Mouse (Mus musculus) brown adipose tissue, adult 24 weeks (tissue): Measurements from ENCODE around the gene Gm10663. TPM values are rescaled to one million over a fixed set of nuclear protein-coding genes. Genes with fewer than 3 reads are reported as not detected.

Experiments
- H3K27ac ChIP-seq: fragments of 200-500 bp; replicated peaks from 2 replicates; pipeline ENCODE4 v1.5.1; 2012; ENCODE audit warnings: low read depth, mild to moderate bottlenecking, low read length
- H3K4me1 ChIP-seq: fragments of 200-500 bp; 2 replicates; pipeline ENCODE4 v1.6.1; 2012; ENCODE audit warnings: low read length, mixed read lengths; ENCODE audit not compliant: control insufficient read depth, insufficient read depth, insufficient read length
- H3K4me3 ChIP-seq: fragments of 200-500 bp; 2 replicates; pipeline ENCODE4 v1.5.1; 2012; ENCODE audit warnings: low read depth, mild to moderate bottlenecking, low read length, moderate library complexity; ENCODE audit not compliant: insufficient read depth
- polyA plus RNA-seq: library from polyadenylated mRNA; stranded (reverse); fragments of >200 nt; gene quantifications from 2 replicates; pipeline ENCODE4 v1.2.4, GENCODE M21; 2012; ENCODE audit not compliant: missing spikeins, insufficient read depth, insufficient read length

The Gm10663 gene
- not detected in 2 replicates for polyA plus RNA-seq

DNA sequence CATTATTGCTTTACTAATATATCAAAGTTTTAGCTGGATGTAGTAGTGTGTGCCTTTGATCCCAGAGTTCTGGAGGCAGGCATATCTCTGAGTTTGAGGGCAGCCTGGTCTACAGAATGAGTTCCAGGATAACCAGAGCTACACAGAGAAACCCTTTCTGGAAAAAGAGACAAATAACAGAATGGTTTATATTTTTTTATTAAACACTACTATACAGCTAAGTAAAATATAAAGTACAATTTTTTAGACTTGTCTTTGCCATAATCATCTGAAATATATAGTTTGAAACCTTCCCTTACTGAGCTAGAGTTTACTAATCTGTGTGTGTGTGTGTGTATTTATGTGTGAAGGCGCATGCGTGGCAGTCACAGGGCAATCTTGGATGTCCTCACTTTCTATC, at the start of gene Gm10663:
Gene Gm10663, plus strand, starts transcription at position 301 of the 400 bp plus-strand sequence.
- Histone ChIP-seq H3K4me3 (no peak within 1 kb of the TSS), H3K4me1 (no peaks in the 10 kb centered on the region), H3K27ac (no peak within 1 kb of the TSS)

DNA sequence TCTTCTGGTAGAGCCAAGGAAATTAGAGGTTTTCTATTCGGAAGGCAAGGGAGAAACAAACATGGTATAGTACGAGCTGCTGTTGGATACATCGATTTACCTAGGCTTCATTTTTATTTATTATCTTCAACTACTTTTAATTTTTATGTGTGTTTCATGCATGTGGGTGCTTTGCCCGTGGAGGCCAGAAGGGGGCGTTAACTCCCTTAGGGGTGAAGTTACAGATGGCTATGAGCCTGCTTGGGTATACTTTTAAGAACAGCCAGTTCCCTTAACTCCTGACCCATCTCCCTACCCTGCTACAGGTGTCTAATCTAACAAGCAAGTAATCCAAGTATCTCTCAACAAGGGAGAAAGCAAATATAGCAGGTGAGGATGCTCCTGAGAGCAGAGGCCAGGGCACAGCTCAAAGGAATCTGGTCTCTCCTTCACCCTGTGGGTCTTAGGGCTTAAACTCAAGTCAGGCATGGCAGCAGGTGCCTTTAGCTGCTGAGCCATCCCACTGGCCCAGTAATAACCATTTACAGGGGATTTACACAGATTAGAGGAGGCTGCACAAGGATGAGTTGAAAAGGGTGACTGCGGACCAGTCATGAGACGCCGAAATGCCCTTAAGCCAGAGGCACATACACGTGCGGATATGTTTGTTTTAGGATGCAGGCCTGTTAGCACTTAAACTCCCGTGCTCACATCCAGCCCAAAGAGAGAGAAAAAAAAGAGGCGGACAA, 45.7 kb upstream of the Gm10663 start:
- Histone ChIP-seq H3K27ac (no peak overlapping the region), H3K4me3 (no peak overlapping the region), H3K4me1 (no peaks in the 10 kb centered on the region)

DNA sequence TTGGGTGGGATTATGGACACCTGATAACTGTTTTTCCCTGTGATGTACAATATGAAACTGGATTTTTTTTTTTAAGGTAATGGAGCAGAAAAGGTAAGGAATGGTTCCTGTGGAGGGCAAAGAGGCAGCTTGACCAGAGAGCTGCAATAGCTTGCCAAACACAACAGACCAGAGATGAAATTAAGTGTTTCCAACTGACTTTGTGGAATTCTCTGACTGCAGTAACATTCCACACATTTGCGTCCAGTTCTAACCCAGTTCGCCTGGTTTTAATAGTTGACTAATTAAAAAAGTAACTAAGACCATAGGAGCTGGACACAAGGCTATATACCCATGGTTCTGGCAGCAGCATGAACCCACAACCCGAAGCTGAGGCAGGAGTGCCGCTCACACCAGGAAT, 45.1 kb upstream of the Gm10663 start:
- Histone ChIP-seq H3K4me3 (no peak overlapping the region), H3K27ac (no peak overlapping the region), H3K4me1 (no peaks in the 10 kb centered on the region)

DNA sequence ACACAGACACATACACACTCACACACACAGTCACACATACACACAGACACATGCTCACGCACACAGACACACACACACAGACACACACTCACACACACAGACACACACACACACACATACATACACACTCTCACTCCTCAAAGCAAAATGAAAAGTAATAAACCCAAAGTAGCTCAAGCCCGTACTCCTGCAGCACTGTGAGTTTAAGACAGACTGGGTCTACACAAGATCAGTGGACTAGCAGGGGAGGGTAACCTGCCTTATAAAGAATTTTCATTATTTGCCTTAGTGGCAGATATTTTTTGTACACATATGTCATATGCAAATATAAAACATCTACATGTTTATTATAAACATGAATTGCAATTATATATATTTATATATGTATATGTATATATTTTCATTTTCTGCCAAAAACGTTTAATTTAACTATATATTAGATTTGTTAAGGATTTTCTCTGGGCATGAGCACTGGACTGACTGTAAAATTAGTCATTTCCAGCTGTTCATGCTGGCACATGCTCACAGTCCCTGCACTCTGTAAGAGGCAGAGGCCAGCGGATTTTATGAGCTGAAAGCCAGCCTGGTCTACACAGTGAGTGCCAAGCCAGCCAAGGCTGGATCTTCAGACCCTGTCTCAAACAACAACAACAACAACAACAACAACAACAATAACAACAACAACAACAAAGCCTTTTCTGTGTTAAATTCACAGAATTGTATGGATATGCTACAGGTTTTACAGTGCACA, 43.9 kb upstream of the Gm10663 start:
- no peak overlapping the region for H3K4me3 ChIP-seq
- H3K27ac ChIP-seq: no peak overlapping the region
- H3K4me1 ChIP-seq: no peaks in the 10 kb centered on the region

DNA sequence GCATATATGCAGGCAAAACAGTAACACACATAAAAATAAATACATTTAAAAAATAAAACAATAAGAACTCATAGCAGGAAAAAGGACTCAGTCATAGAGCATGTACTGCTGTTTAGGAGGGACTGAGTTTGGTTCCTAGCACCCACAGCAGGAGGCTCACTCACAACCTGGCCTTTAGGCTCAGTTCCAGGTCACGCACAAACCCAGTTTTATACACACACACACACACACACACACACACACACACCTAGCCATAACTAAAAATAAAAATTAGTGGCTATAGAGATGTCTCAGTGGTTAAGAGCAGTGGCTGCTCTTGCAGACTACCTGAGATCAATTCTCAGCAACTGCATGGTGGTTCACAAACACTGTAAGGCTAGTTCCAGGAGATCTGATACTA, 42.7 kb upstream of the Gm10663 start:
- no peak overlapping the region for H3K27ac ChIP-seq

DNA sequence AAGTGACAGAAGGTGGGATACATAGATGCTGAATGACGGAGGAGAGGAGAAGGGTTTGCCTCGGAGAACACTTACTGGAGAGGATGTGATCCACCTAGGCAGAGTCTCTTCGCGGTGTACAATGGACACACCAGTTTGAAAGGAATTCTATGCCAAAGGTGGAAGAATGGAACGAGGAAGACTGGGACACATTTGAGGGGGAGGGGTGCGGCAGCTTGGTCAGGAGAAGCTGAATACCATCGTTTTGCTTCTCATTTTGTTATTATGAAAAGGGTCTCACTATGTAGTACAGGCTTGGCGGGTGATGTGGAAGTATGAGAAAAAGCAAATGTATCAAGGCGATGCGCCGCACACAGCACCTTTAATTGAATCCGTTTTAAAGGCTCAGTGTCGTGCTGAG, 41.8 kb upstream of the Gm10663 start:
- Histone ChIP-seq H3K27ac (no peak overlapping the region), H3K4me1 (no peaks in the 10 kb centered on the region), H3K4me3 (no peak overlapping the region)

More for the DNA sequence above, 42.7 kb upstream of the Gm10663 start:
- no peak overlapping the region for H3K4me3 ChIP-seq
- H3K4me1 ChIP-seq: no peaks in the 10 kb centered on the region

DNA sequence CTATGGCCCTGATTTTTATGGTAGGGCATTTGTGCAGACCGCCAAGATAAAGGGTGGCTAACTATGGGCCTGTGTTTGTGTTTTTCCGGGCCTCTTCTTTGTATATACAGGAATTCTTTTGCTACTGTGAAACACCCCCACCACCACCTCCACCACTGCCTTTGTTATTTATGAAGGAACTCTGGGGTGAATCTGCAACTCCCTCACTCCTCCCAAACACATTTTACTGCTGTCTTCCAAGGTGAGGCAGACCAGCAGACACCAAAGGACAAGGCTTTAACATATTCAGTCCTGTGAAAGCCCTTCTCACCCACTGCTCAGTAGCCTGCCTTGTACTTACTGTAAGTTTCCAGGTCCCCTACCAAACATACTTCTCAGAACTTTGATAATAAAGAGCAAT, 40.7 kb upstream of the Gm10663 start:
- no peak overlapping the region for H3K27ac ChIP-seq
- no peaks in the 10 kb centered on the region for H3K4me1 ChIP-seq
- H3K4me3 ChIP-seq: no peak overlapping the region

DNA sequence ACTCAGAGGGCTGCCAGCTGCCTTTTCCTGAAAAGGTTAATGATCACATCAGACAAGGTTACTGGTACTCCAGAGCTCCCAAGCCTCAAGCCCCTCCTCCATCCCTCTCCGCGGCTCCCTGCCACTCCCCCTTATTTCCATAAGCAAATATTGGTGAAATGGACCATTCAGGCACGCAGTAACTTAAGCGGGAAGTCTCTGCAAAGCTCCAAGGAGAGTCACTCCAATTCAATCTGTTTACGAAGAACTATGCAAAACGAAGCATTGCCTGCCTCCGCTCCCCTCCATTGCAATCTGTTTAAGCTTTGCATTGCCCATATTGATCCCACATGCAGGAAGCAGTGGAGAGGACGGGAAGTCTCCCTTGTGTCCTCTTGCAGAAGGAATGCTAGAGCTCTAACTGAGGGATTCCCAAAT, 37.7 kb upstream of the Gm10663 start, which contains the start of gene Apela:
Gene Apela, minus strand, starts transcription at position 220 of the 417 bp plus-strand sequence.
- no peak within 1 kb of the TSS for H3K27ac ChIP-seq
- peak within 1 kb of the TSS; percentile 30; the same call in 1 of the 2 replicates for H3K4me3 ChIP-seq
- no peaks in the 10 kb centered on the region for H3K4me1 ChIP-seq

DNA sequence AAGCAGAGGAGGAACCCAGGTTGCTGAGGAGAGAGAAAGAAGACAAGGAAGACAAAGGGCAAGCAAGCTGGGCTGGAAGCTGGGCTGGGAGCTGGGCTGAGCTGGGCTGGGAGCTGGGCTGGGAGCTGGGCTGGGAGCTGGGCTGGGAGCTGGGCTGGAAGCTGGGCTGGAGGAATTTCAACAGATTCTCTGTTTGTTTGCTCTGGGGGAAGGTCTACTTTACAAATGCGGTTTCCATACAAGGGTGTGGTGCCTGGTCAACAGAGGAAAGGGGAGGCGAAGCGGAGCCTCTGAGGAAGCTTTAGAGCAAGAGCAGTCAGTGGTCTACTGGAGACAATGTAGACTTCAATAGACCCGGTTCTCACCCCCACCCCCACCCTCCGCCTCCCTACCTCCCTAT, 28.3 kb upstream of the Gm10663 start:
- H3K4me3 ChIP-seq: no peak overlapping the region
- H3K27ac ChIP-seq: no peak overlapping the region
- no peaks in the 10 kb centered on the region for H3K4me1 ChIP-seq

DNA sequence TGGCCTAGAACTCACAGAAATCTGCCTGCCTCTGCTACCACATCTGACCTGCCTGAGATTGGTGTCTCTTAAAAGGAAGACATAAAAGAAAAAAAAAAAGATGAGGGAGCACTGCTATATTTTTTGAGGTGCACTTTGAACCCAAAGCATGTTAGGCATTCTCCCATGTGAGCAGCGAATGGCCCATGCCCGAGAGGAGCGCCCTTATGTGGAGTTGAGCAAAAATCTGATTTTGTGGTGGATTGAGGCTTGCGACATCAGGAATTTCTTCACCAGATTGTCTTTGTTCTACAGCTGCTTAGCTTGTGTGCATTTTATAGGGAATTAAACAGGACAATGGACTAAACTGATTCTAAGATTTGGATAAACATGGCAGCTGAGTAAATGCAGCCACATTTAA, 27.6 kb upstream of the Gm10663 start:
- Histone ChIP-seq H3K4me3 (no peak overlapping the region), H3K27ac (no peak overlapping the region), H3K4me1 (no peaks in the 10 kb centered on the region)

DNA sequence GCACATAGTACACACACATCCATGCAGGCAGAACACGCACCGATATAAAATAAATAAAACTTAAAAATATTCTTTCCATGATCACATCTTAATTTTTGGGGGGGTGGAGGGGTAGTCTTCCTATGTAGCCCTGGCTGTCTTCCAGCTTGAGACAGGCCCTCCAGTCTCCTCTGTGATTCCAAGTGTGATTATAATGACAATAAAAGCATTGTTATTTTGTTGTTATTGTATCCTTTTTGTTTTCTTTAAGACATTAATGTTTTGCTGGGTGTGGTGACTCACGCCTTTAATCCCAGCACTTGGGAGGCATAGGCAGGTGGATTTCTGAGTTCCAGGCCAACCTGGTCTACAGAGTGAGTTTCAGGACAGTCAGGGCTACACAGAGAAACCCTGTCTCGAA, 27.0 kb upstream of the Gm10663 start:
- no peak overlapping the region for H3K27ac ChIP-seq
- no peaks in the 10 kb centered on the region for H3K4me1 ChIP-seq
- H3K4me3 ChIP-seq: no peak overlapping the region

DNA sequence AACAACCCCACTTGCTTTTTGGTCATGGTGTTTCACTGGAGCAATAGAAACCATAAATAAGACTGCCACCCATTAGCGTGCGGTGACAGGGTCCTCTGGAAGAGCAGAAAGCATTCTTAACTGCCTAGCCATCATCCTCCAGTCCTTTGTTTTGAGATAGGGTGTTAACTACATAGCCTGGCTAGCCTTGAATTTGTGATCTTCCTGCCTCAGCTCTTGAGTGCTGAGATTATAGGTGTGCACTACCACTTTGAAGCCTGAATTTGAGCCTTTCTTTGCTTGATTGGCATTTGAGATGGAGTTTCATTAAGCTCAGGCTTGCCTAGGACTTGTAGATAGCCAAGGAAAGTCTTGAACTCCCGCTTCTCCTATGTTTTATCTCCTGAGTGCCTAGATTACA, 21.3 kb upstream of the Gm10663 start:
- Histone ChIP-seq H3K4me1 (no peaks in the 10 kb centered on the region), H3K4me3 (no peak overlapping the region)

DNA sequence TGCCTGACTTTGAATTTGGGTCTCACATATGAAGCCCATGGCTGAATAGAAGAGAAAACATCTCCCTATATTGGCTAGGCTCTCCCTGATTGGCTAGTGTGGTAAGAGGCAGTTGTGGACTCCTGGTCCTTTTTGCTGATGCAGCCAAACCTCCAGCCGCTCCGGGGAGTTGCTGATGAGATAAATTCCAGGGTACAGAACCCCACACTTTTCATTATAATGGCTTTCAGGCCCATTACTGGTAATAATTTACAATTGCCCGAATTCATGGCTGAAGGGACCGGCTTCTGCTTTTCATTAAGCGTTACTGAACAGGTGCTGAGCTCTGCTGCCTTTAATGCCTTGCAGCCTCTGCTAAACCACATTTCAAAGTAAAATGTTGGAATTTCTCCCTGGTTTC, 20.9 kb upstream of the Gm10663 start:
- no peak overlapping the region for H3K27ac ChIP-seq
- no peak overlapping the region for H3K4me3 ChIP-seq
- H3K4me1 ChIP-seq: no peaks in the 10 kb centered on the region

More for the DNA sequence above, 21.3 kb upstream of the Gm10663 start:
- no peak overlapping the region for H3K27ac ChIP-seq

DNA sequence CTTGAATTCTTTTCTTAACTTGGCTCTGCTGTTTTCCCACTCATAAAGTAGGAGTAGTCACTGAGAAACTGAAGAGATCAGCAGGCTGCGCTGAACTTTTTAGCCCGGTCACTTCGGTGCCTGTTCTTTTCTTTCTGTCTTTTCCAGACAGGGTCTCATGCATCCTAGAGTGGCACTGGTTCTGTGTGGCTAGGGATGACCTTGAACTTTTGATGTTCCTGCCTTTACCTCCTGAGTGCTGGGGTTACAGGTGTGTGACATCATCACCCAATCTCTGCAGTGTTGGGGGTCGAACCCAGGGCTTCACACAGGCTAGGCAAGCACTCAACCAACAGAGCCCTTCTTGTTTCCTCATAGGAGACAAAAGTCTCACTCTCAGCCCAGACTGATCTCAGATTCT, 18.1 kb upstream of the Gm10663 start:
- Histone ChIP-seq H3K4me3 (no peak overlapping the region), H3K27ac (no peak overlapping the region), H3K4me1 (no peaks in the 10 kb centered on the region)

DNA sequence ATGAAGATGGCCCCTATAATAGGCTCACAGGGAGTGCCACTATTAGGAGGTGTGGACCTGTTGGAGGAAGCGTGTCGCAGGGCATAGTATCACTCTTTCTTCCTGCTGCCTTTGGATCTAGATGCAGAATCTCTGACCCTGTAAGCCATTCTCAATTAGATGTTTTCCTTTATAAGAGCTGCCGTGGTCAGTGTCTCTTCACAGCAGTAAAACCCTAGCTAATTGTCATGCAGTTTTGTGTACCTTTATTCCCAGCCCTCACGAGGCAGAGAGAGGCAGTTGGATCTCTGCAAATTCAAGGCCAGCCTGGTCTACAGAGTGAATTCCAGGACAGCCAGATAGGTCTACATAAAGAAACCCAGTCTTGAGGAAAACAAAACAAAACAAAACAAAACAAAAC, 12.6 kb upstream of the Gm10663 start:
- no peak overlapping the region for H3K27ac ChIP-seq
- H3K4me1 ChIP-seq: no peaks in the 10 kb centered on the region
- H3K4me3 ChIP-seq: no peak overlapping the region

DNA sequence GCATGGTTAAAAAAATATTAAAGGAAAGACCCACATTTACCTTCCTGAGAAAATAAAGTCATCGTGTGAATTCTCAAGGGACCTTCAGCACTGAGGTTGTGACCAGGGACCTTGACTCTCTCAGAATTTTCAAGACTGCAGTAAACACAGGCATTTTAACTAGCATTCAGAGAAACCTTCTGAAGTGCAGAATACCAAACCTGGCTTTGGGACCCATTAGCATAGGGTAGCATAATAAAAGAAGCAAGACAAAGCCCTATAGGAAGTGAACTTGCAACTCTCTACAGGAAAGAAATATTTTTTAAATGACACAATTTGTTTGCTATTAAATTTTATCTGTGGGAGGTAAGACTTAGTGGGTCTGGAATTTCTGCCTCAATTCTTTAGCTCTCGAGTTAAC, 10.8 kb upstream of the Gm10663 start:
- Histone ChIP-seq H3K4me1 (no peaks in the 10 kb centered on the region), H3K27ac (no peak overlapping the region), H3K4me3 (no peak overlapping the region)
